Mouse (Mus musculus): Measurements from ENCODE around the gene Msto1.
"Not testable (repeated sequence)": the region's sequence is repeated elsewhere in the genome, so short reads cannot be mapped to it uniquely, and the experiment has no call there.

Gene Msto1

GRCm38 (mm10) chr3:88913511-88914383 is at the start of gene Msto1:
Msto1 (minus strand) TSS chr3:88913999.
- peak; percentile 96 for DNase-seq (ENCODE audit: low spot score)

GRCm38 (mm10) chr3:88963211-88963610 is 49.4 kb upstream of the Msto1 start:
- DNase-seq (ENCODE audit: low spot score): not testable (repeated sequence)

GRCm38 (mm10) chr3:88953736-88954135 is 39.9 kb upstream of the Msto1 start:
- no peak for DNase-seq (ENCODE audit: low spot score)

- DNase-seq (ENCODE audit: low spot score): no peak
These were observed 39.4 kb upstream of the Msto1 start for GRCm38 (mm10) chr3:88953246-88953645.

GRCm38 (mm10) chr3:88951327-88951800 is 37.6 kb upstream of the Msto1 start:
- no peak for DNase-seq (ENCODE audit: low spot score)

- peak; percentile 79 for DNase-seq (ENCODE audit: low spot score)
These were observed 37.0 kb upstream of the Msto1 start, which contains the start of the genes Ash1l and Dap3 for GRCm38 (mm10) chr3:88950576-88951326. Ash1l (plus strand) TSS chr3:88950622. Dap3 (minus strand) TSS chr3:88951181.

- peak; percentile 94 for DNase-seq (ENCODE audit: low spot score)
These were observed 36.2 kb upstream of the Msto1 start for GRCm38 (mm10) chr3:88949786-88950575.

GRCm38 (mm10) chr3:88944109-88944508 is 30.3 kb upstream of the Msto1 start:
- DNase-seq (ENCODE audit: low spot score): no peak

- DNase-seq (ENCODE audit: low spot score): no peak
These were observed 28.6 kb upstream of the Msto1 start for GRCm38 (mm10) chr3:88942316-88942880.

- peak; percentile 86 for DNase-seq (ENCODE audit: low spot score)
These were observed 25.9 kb upstream of the Msto1 start for GRCm38 (mm10) chr3:88939749-88940148.

GRCm38 (mm10) chr3:88939071-88939470 is 25.3 kb upstream of the Msto1 start:
- DNase-seq (ENCODE audit: low spot score): no peak

- no peak for DNase-seq (ENCODE audit: low spot score)
These were observed 15.7 kb upstream of the Msto1 start for GRCm38 (mm10) chr3:88929501-88929900.

- no peak for DNase-seq (ENCODE audit: low spot score)
These were observed 11.9 kb upstream of the Msto1 start for GRCm38 (mm10) chr3:88925651-88926050.

- no peak for DNase-seq (ENCODE audit: low spot score)
These were observed 10.3 kb upstream of the Msto1 start for GRCm38 (mm10) chr3:88923989-88924591.

GRCm38 (mm10) chr3:88921411-88921810 is 7.6 kb upstream of the Msto1 start:
- no peak for DNase-seq (ENCODE audit: low spot score)

- DNase-seq (ENCODE audit: low spot score): no peak
These were observed 5.2 kb upstream of the Msto1 start for GRCm38 (mm10) chr3:88918981-88919380.

- no peak for DNase-seq (ENCODE audit: low spot score)
These were observed 598 bp upstream of the Msto1 start for GRCm38 (mm10) chr3:88914384-88914810.

GRCm38 (mm10) chr3:88912585-88912984 is 1.2 kb downstream of the Msto1 start:
- no peak for DNase-seq (ENCODE audit: low spot score)

- DNase-seq (ENCODE audit: low spot score): no peak
These were observed 7.2 kb downstream of the Msto1 start for GRCm38 (mm10) chr3:88906393-88907159.

- no peak for DNase-seq (ENCODE audit: low spot score)
These were observed 8.1 kb downstream of the Msto1 start for GRCm38 (mm10) chr3:88905741-88906140.

Measured in embryo, embryonic 10.5 days (tissue).